Comparison of ENCODE assay signal across 8 mouse cellular contexts in genomic region chr3:40391631-40392030, GRCm38 (mm10).
DNase-seq lines count a peak whose midpoint lies in the region; ATAC-seq and TF ChIP-seq lines count a peak whose summit lies in the region.
"Had no signal": no experiment of that assay in that cellular context is flagged by ENCODE, and none has a peak within 500 bp of the region (broad histone marks: within the 10 kb centered on the region; RNA-seq: fewer than 3 reads in every experiment).

No protein-coding gene starts in this region.

- WGBS in liver, embryonic 14.5 days (ENCODE audit: insufficient replicate concordance), result 38% methylated on average over 6 of the region's 6 CpGs

- no peaks in the 10 kb centered on the region for H3K9me3 ChIP-seq in liver, embryonic 14.5 days (ENCODE audit: control insufficient read depth, low read length)
- H3K9me3 ChIP-seq: neural tube, embryonic 12.5 days had no signal

- no peaks in the 10 kb centered on the region for H3K4me1 ChIP-seq in liver, embryonic 14.5 days (replicated peaks; ENCODE audit: control insufficient read depth in 2 of 2, insufficient read depth in 2 of 2, low read length in 1 of 2)

- TF ChIP-seq EP300 in liver, embryonic 14.5 days (IDR thresholded peaks at IDR 0.05; ENCODE audit: low read depth), result no peak

- H3K9ac ChIP-seq in liver, embryonic 14.5 days (replicated peaks), result no peak overlapping the region
- H3K9ac ChIP-seq: neural tube, embryonic 12.5 days had no signal

- no peaks in the 10 kb centered on the region for H3K27me3 ChIP-seq in liver, embryonic 14.5 days (ENCODE audit: control insufficient read depth, insufficient read depth, low read length)
- H3K27me3 ChIP-seq: neural tube, embryonic 12.5 days had no signal

- H3K36me3 ChIP-seq in liver, embryonic 14.5 days (replicated peaks; ENCODE audit: control insufficient read depth, insufficient read depth, low read depth), result no peaks in the 10 kb centered on the region
- H3K36me3 ChIP-seq: neural tube, embryonic 12.5 days had no signal

- peak; percentile 70 for TF ChIP-seq CTCF in liver, embryonic 14.5 days (IDR thresholded peaks at IDR 0.05; ENCODE audit: low read depth)

- H3K27ac ChIP-seq in liver, embryonic 14.5 days, result no peak overlapping the region
- H3K27ac ChIP-seq: neural tube, embryonic 12.5 days had no signal

- ATAC-seq in liver, embryonic 14.5 days (ENCODE audit: insufficient read depth), result no peak

- H3K4me2 ChIP-seq in liver, embryonic 14.5 days (ENCODE audit: low read depth), result no peak overlapping the region
- H3K4me2 ChIP-seq: neural tube, embryonic 12.5 days had no signal

- peak; percentile 19 for DNase-seq in urinary bladder, postnatal 25 days (ENCODE audit: low spot score)
- DNase-seq in urinary bladder, postnatal 4 days (ENCODE audit: low spot score in 2 of 2), result no peak
- DNase-seq in adrenal gland, postnatal 25 days, result peak; percentile 7
- peak; percentile 38 for DNase-seq in fibroblast of lung, adult 2 months (ENCODE audit: low read depth)
- DNase-seq in kidney, adult 8-10 months, result peak; percentile 43 to 58
- peak in 2 of 3 experiments; percentile 17 to 29 for DNase-seq in liver, embryonic 14.5 days (ENCODE audit: low read depth in 3 of 3, low spot score in 3 of 3)
- DNase-seq in right cerebral cortex, postnatal 14 days, result peak; percentile 9

- H3K4me3 ChIP-seq in liver, embryonic 14.5 days (ENCODE audit: insufficient read depth in 1 of 2, low read depth in 2 of 2, low read length in 2 of 2), result no peak overlapping the region
- H3K4me3 ChIP-seq: neural tube, embryonic 12.5 days had no signal

Comparison
In these comparisons a context has a peak if more than half of its experiments do, and no peak if none do; other contexts are left out.
1. DNase-seq: peak in urinary bladder, postnatal 25 days (single experiment), adrenal gland, postnatal 25 days (single experiment), fibroblast of lung, adult 2 months (single experiment), kidney, adult 8-10 months (2 of 2), liver, embryonic 14.5 days (2 of 3) and right cerebral cortex, postnatal 14 days (single experiment); none in urinary bladder, postnatal 4 days (0 of 2).